Mouse (Mus musculus) hindbrain, embryonic 13.5 days (tissue): Measurements from ENCODE around the gene Prkag1. TPM values are rescaled to one million over a fixed set of nuclear protein-coding genes. Genes with fewer than 3 reads are reported as not detected.

Source experiments
- ATAC-seq: fragments of 200-750 bp; cut with Nextera tagmentation; 2 replicates; pipeline ENCODE4 v1.8.0; 2017; ENCODE audit warnings: moderate TSS enrichment; ENCODE audit not compliant: low FRiP score
- H3K27ac ChIP-seq: fragments of 300-500 bp; sonication (generic); 2 replicates; pipeline ENCODE4 v1.5.1; 2015; ENCODE audit warnings: inconsistent platforms, mild to moderate bottlenecking, moderate library complexity
- H3K27me3 ChIP-seq: fragments of 300-500 bp; sonication (generic); 2 replicates; pipeline ENCODE4 v1.6.1; 2015; ENCODE audit warnings: mild to moderate bottlenecking, inconsistent platforms
- H3K36me3 ChIP-seq: fragments of 300-500 bp; sonication (generic); 2 replicates; pipeline ENCODE4 v1.6.1; 2015; ENCODE audit warnings: mild to moderate bottlenecking, inconsistent platforms
- H3K4me1 ChIP-seq: fragments of 300-500 bp; sonication (generic); replicated peaks from 2 replicates; pipeline ENCODE4 v1.6.1; 2015; ENCODE audit warnings: inconsistent platforms
- H3K4me2 ChIP-seq: fragments of 300-500 bp; sonication (generic); 2 replicates; pipeline ENCODE4 v1.6.1; 2015; ENCODE audit warnings: inconsistent platforms, mild to moderate bottlenecking, moderate library complexity
- H3K4me3 ChIP-seq: fragments of 300-500 bp; sonication (generic); 2 replicates; pipeline ENCODE4 v1.5.1; 2015; ENCODE audit warnings: mild to moderate bottlenecking, inconsistent platforms
- H3K9ac ChIP-seq: fragments of 300-500 bp; sonication (generic); 2 replicates; pipeline ENCODE4 v1.6.1; 2015; ENCODE audit warnings: mild to moderate bottlenecking, inconsistent platforms
- H3K9me3 ChIP-seq: fragments of 300-500 bp; sonication (generic); 2 replicates; pipeline ENCODE4 v1.6.1; 2016; ENCODE audit warnings: inconsistent platforms
- WGBS: fragments of 180-500 bp; shearing (Covaris S2); methylation state at CpG from one replicate; pipeline ENCODE4 v1.1.7; 2015; 5-methylcytosine and 5-hydroxymethylcytosine counted together
- polyA plus RNA-seq: library from polyadenylated mRNA; unstranded; fragments of >200 nt; fragmentation: Nextera tagmentation; extraction: Ambion mirVana; gene quantifications from 2 replicates; pipeline ENCODE4 v1.2.1, GENCODE M21; 2015

Gene Prkag1
- polyA plus RNA-seq, 1 experiment from 2014 or later, result 73.4 TPM

GRCm38 (mm10) chr15:98765929-98766328, 65.4 kb downstream of the Prkag1 start:
- Histone ChIP-seq H3K27ac (no peak overlapping the region), H3K27me3 (peaks cover 62% of the 10 kb centered on the region), H3K9me3 (no peaks in the 10 kb centered on the region), H3K4me1 (peaks cover 21% of the 10 kb centered on the region), H3K9ac (no peak overlapping the region), H3K4me3 (no peak overlapping the region), H3K4me2 (no peak overlapping the region), H3K36me3 (peaks cover 3% of the 10 kb centered on the region; the same call in 1 of the 2 replicates)
- 70% methylated on average over 4 of the region's 4 CpGs for WGBS
- ATAC-seq, result no peak

Other genes with a start within 250 kb of the Prkag1 start
- 10.1 and 11.7 TPM in 2 replicates for gene Adcy6, start 221.4 kb downstream of the Prkag1 start, polyA plus RNA-seq
- gene Cacnb3, start 200.7 kb downstream of the Prkag1 start, polyA plus RNA-seq, result 124 and 135 TPM in 2 replicates
- gene Ddx23, start 168.6 kb downstream of the Prkag1 start, polyA plus RNA-seq, result 27.5 and 28.0 TPM in 2 replicates
- gene Rnd1, start 154.1 kb downstream of the Prkag1 start, polyA plus RNA-seq, result 7.3 and 7.4 TPM in 2 replicates
- gene Ccdc65, start 123.3 kb downstream of the Prkag1 start, polyA plus RNA-seq, result 3.6 and 4.3 TPM in 2 replicates
- gene Fkbp11, start 103.3 kb downstream of the Prkag1 start, polyA plus RNA-seq, result 5.1 and 6.6 TPM in 2 replicates
- gene Arf3, start 68.3 kb downstream of the Prkag1 start, polyA plus RNA-seq, result 68.4 and 71.7 TPM in 2 replicates
- 0.12 TPM in 1 of 2 replicates, not detected in the other for gene Wnt10b, start 53.4 kb downstream of the Prkag1 start, polyA plus RNA-seq
- 3.7 and 4.6 TPM in 2 replicates for gene Wnt1, start 41.7 kb downstream of the Prkag1 start, polyA plus RNA-seq
- gene Ddn, start 22.0 kb downstream of the Prkag1 start, polyA plus RNA-seq, result 0.63 and 0.69 TPM in 2 replicates
- gene Kmt2d, start 39.7 kb upstream of the Prkag1 start, polyA plus RNA-seq, result 11.6 and 12.1 TPM in 2 replicates
- gene Rhebl1, start 63.0 kb upstream of the Prkag1 start, polyA plus RNA-seq, result 29.7 and 34.7 TPM in 2 replicates
- 1.7 and 2.2 TPM in 2 replicates for gene Dhh, start 67.0 kb upstream of the Prkag1 start, polyA plus RNA-seq
- gene Lmbr1l, start 86.7 kb upstream of the Prkag1 start, polyA plus RNA-seq, result 37.7 and 38.3 TPM in 2 replicates
- 1,016 and 1,054 TPM in 2 replicates for gene Tuba1b, start 103.0 kb upstream of the Prkag1 start, polyA plus RNA-seq
- not detected in 2 replicates for gene Gm49450, start 122.0 kb upstream of the Prkag1 start, polyA plus RNA-seq
- gene Tuba1a, start 122.2 kb upstream of the Prkag1 start, polyA plus RNA-seq, result 15,152 and 15,804 TPM in 2 replicates
- 28.1 and 28.2 TPM in 2 replicates for gene Tuba1c, start 198.4 kb upstream of the Prkag1 start, polyA plus RNA-seq
- gene Prph, start 223.7 kb upstream of the Prkag1 start, polyA plus RNA-seq, result 62.4 and 78.7 TPM in 2 replicates
- gene Troap, start 243.1 kb upstream of the Prkag1 start, polyA plus RNA-seq, result 8.4 and 10.0 TPM in 2 replicates